Mouse (Mus musculus): ENCODE data around the gene Tmem14a.
"Not testable (repeated sequence)": the region's sequence is repeated elsewhere in the genome, so short reads cannot be mapped to it uniquely, and the experiment has no call there.

DNA sequence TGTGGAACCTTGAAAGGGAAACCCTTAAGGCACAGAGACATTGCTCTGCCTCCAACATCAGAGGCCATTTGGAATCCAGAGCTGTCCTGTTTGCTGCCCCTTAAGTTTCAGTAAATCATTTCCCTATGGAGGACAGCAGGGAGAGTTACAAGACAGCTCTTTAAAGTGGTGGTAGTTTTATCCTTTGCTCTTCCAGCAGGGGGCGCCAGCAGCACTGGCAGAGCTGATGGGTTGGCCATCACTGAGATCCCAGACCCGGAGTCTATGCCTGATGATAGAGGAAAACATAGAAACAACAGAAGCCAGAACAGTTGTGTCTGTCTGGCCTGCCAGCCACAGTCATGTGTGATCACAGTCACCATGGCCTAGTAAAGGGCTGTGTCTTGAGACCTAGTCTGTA is 57.8 kb downstream of the Tmem14a start:
- TF ChIP-seq CTCF, EP300 (IDR thresholded peaks at IDR 0.05; ENCODE audit: low read depth): not testable (repeated sequence)
